Mouse (Mus musculus): ENCODE results near the gene Spn. TPM values are rescaled to one million over a fixed set of nuclear protein-coding genes. Genes with fewer than 3 reads are reported as not detected.

Spn gene
- polyA plus RNA-seq, 1 experiment: 1.5 TPM

DNA sequence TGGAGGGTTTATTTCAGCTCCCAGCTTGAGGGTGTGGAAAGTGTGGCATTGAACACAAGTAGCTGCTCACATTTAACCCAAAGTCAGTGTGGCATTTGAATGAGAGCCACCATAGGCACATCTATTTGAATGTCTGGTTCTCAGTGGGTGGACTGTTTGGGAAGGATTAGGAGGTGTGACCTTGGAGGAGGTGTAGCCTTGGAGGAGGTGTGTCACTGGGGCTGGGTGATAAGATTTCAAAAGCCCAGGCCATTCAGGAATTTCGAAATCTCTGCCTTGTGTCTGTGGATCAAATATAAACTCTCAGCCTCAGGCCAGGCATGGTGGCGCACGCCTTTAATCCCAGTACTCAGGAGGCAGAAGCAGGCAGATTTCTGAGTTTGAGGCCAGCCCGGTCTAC is 38.7 kb downstream of the Spn start:
- Histone ChIP-seq H3K9ac (ENCODE audit: low read depth, poor library complexity, severe bottlenecking) (no peak overlapping the region), H3K36me3 (ENCODE audit: control insufficient read depth, insufficient read depth, low read length, poor library complexity, severe bottlenecking) (no peaks in the 10 kb centered on the region), H3K4me3 (ENCODE audit: low read depth, low read length) (no peak overlapping the region), H3K4me1 (ENCODE audit: control insufficient read depth, insufficient read depth, low read length) (no peaks in the 10 kb centered on the region), H3K27ac (ENCODE audit: insufficient read depth, low read length) (no peak overlapping the region), H3K27me3 (ENCODE audit: control insufficient read depth, insufficient read depth, low read length, poor library complexity, severe bottlenecking) (no peaks in the 10 kb centered on the region), H3K9me3 (replicated peaks; ENCODE audit: control insufficient read depth, insufficient read depth, low read length, poor library complexity, severe bottlenecking) (no peaks in the 10 kb centered on the region)
- TF ChIP-seq CTCF (IDR thresholded peaks at IDR 0.05; ENCODE audit: low read depth, low read length) (no peak), EP300 (IDR thresholded peaks at IDR 0.05; ENCODE audit: insufficient read depth, low read depth, low read length) (no peak), POLR2A (IDR thresholded peaks at IDR 0.05; ENCODE audit: insufficient read depth, low read length) (no peak)

DNA sequence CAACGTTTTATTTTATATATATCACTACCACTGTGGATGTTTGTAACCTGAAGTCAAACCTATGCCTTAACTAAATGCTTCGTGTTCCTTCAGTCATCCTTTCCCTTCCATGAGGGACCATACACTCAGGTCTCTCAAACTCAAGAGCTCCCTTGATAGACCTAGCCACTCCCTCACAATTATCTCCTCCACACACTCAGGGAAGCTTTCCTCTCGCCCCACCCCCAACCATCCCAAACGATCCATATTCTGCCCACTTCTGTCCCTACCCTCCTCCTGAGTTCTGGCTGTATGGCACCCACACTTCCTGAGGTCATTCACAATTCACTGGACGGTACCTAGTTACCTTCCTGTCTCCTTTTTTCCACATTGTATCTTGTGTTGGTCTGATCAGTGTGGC is 39.1 kb downstream of the Spn start:
- TF ChIP-seq EP300 (IDR thresholded peaks at IDR 0.05; ENCODE audit: insufficient read depth, low read depth, low read length) (no peak), POLR2A (IDR thresholded peaks at IDR 0.05; ENCODE audit: insufficient read depth, low read length) (no peak), CTCF (IDR thresholded peaks at IDR 0.05; ENCODE audit: low read depth, low read length) (no peak)

DNA sequence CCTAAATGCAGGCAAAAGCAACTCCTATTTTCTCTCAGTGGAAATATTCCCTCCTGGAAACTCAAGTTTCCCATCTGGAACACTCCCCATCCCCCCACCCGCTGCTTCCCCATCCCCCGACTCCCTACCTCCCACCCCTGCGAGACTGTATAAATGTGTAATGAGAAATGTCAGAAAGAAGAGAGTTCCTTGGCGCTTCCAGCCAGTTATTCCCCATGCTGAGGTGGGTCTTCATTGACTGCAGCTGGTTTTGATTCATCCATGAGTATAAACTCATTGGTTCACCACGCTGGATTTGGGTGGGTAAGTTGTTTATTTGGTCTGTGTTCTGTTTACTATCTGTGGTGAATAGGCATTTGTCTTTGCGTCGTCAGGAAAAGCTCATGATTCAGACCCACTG is 41.2 kb downstream of the Spn start:
- Histone ChIP-seq H3K4me3 (ENCODE audit: low read depth, low read length) (no peak overlapping the region), H3K27me3 (ENCODE audit: control insufficient read depth, insufficient read depth, low read length, poor library complexity, severe bottlenecking) (no peaks in the 10 kb centered on the region), H3K9me3 (replicated peaks; ENCODE audit: control insufficient read depth, insufficient read depth, low read length, poor library complexity, severe bottlenecking) (no peaks in the 10 kb centered on the region), H3K36me3 (ENCODE audit: control insufficient read depth, insufficient read depth, low read length, poor library complexity, severe bottlenecking) (no peaks in the 10 kb centered on the region), H3K27ac (ENCODE audit: insufficient read depth, low read length) (no peak overlapping the region), H3K4me1 (ENCODE audit: control insufficient read depth, insufficient read depth, low read length) (no peaks in the 10 kb centered on the region), H3K9ac (ENCODE audit: low read depth, poor library complexity, severe bottlenecking) (no peak overlapping the region)
- TF ChIP-seq EP300 (IDR thresholded peaks at IDR 0.05; ENCODE audit: insufficient read depth, low read depth, low read length) (no peak), CTCF (IDR thresholded peaks at IDR 0.05; ENCODE audit: low read depth, low read length) (no peak), POLR2A (IDR thresholded peaks at IDR 0.05; ENCODE audit: insufficient read depth, low read length) (no peak)

More for the DNA sequence above, 39.1 kb downstream of the Spn start:
- H3K4me1 ChIP-seq (ENCODE audit: control insufficient read depth, insufficient read depth, low read length): no peaks in the 10 kb centered on the region
- no peaks in the 10 kb centered on the region for H3K27me3 ChIP-seq (ENCODE audit: control insufficient read depth, insufficient read depth, low read length, poor library complexity, severe bottlenecking)
- H3K27ac ChIP-seq (ENCODE audit: insufficient read depth, low read length): no peak overlapping the region
- H3K9ac ChIP-seq (ENCODE audit: low read depth, poor library complexity, severe bottlenecking): no peak overlapping the region
- H3K4me3 ChIP-seq (ENCODE audit: low read depth, low read length): no peak overlapping the region
- no peaks in the 10 kb centered on the region for H3K36me3 ChIP-seq (ENCODE audit: control insufficient read depth, insufficient read depth, low read length, poor library complexity, severe bottlenecking)
- H3K9me3 ChIP-seq (replicated peaks; ENCODE audit: control insufficient read depth, insufficient read depth, low read length, poor library complexity, severe bottlenecking): no peaks in the 10 kb centered on the region

DNA sequence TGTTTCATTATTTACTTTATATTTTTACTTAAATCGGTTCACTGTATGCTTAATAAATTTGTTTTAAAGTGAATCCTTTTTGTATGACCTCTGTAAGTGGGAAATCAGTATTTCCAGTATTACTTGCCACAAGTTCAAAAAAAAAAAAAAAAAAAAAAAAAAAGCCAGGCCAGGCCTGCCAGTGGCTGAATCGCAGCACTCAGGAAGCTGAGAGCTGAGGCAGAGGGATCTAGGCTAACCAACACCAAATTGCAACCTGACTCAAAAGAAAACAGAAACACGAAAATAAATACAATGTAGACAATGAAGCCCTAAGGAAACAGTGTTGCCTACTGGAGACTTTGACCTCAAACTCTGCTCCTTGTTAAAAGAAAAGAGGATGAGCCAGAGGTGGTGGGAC is 43.7 kb downstream of the Spn start:
- no peaks in the 10 kb centered on the region for H3K27me3 ChIP-seq (ENCODE audit: control insufficient read depth, insufficient read depth, low read length, poor library complexity, severe bottlenecking)
- no peak overlapping the region for H3K9ac ChIP-seq (ENCODE audit: low read depth, poor library complexity, severe bottlenecking)
- H3K4me3 ChIP-seq (ENCODE audit: low read depth, low read length): no peak overlapping the region
- no peaks in the 10 kb centered on the region for H3K36me3 ChIP-seq (ENCODE audit: control insufficient read depth, insufficient read depth, low read length, poor library complexity, severe bottlenecking)
- H3K27ac ChIP-seq (ENCODE audit: insufficient read depth, low read length): no peak overlapping the region
- no peaks in the 10 kb centered on the region for H3K4me1 ChIP-seq (ENCODE audit: control insufficient read depth, insufficient read depth, low read length)
- no peaks in the 10 kb centered on the region for H3K9me3 ChIP-seq (replicated peaks; ENCODE audit: control insufficient read depth, insufficient read depth, low read length, poor library complexity, severe bottlenecking)
- TF ChIP-seq POLR2A (IDR thresholded peaks at IDR 0.05; ENCODE audit: insufficient read depth, low read length): no peak

DNA sequence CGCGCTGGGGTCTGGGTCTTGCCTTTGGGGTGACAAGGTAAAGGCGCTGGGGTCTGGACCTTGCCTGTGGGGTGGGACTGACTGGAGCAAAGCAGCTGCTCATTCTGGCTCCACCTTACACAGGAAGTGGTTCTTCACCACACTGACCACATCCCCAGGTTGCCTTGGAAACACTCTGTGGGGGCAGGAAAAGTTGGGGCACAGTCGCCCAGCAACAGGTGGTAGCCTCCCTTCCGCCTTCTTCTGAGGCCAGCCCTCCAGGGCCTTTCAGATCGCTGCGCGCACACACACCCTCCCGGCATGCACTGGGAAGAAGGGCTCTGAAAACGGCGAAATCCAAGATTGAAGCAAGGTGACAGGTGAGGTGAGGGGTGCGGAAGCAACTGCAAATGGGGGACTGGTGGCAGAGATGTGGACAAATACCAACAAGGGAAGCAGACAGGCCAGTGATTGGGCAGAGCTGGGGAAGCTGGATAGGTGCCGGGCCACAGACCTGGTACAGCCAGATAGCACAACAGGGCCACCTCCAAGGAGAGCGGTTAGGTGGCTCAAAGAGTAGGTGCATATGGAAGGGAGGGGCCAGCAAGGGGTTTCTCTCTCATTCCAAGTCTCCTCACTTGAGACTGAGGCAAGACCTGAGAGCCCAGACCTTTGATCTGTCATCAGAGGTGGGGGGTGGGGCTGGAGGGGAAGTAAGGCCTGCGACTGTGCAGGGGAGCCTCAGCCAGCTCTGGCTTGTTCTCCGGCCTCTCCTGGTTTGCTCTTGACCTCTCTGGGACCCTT is 46.3 kb downstream of the Spn start, which contains the start of gene AI467606:
AI467606 (plus strand) TSS at position 246 of the 783 bp plus-strand sequence.
- H3K9ac ChIP-seq (ENCODE audit: low read depth, poor library complexity, severe bottlenecking): peak within 1 kb of the TSS; percentile 39
- H3K36me3 ChIP-seq (ENCODE audit: control insufficient read depth, insufficient read depth, low read length, poor library complexity, severe bottlenecking): no peaks in the 10 kb centered on the region
- H3K27ac ChIP-seq (ENCODE audit: insufficient read depth, low read length): peak within 1 kb of the TSS; percentile 33
- H3K4me3 ChIP-seq (ENCODE audit: low read depth, low read length): peak within 1 kb of the TSS; percentile 64
- no peaks in the 10 kb centered on the region for H3K4me1 ChIP-seq (ENCODE audit: control insufficient read depth, insufficient read depth, low read length)
- H3K27me3 ChIP-seq (ENCODE audit: control insufficient read depth, insufficient read depth, low read length, poor library complexity, severe bottlenecking): no peaks in the 10 kb centered on the region
- H3K9me3 ChIP-seq (replicated peaks; ENCODE audit: control insufficient read depth, insufficient read depth, low read length, poor library complexity, severe bottlenecking): no peaks in the 10 kb centered on the region
- TF ChIP-seq CTCF (IDR thresholded peaks at IDR 0.05; ENCODE audit: low read depth, low read length) (no peak), POLR2A (IDR thresholded peaks at IDR 0.05; ENCODE audit: insufficient read depth, low read length) (peak; percentile 9), EP300 (IDR thresholded peaks at IDR 0.05; ENCODE audit: insufficient read depth, low read depth, low read length) (peak; percentile 26; the same call in 1 of the 2 replicates)
